Mouse (Mus musculus): ENCODE data around the gene Afg1l.

- TF ChIP-seq EP300 (IDR thresholded peaks at IDR 0.05; ENCODE audit: insufficient read depth, low read depth, low read length) (no peak), POLR2A (IDR thresholded peaks at IDR 0.05; ENCODE audit: insufficient read depth, low read depth, low read length) (no peak)
Observed at GRCm38 (mm10) chr10:42491158-42491557, 12.8 kb upstream of the Afg1l start.

Data from heart, adult 2 months (tissue).